Mouse (Mus musculus) midbrain, embryonic 14.5 days (tissue): ENCODE data around the gene Optn. TPM values are rescaled to one million over a fixed set of nuclear protein-coding genes. Genes with fewer than 3 reads are reported as not detected.

Experiments
- ATAC-seq: fragments of 200-750 bp; cut with Nextera tagmentation; 2 replicates; pipeline ENCODE4 v1.8.0; 2017; ENCODE audit warnings: moderate number of reproducible peaks, moderate library complexity; ENCODE audit not compliant: low FRiP score, low TSS enrichment
- DNase-seq: peaks from one replicate; pipeline ENCODE4 v3.0.0-alpha.2; 2015
- H3K27ac ChIP-seq: fragments of 300-500 bp; sonication (generic); replicated peaks from 2 replicates; pipeline ENCODE4 v1.5.1; 2014; ENCODE audit warnings: mild to moderate bottlenecking, low read depth, low read length, moderate library complexity
- H3K27me3 ChIP-seq: fragments of 300-500 bp; sonication (generic); 2 replicates; pipeline ENCODE4 v1.6.1; 2014; ENCODE audit warnings: low read length, control low read depth, mixed read lengths; ENCODE audit not compliant: control insufficient read depth, insufficient read depth
- H3K36me3 ChIP-seq: fragments of 300-500 bp; sonication (generic); 2 replicates; pipeline ENCODE4 v1.6.1; 2014; ENCODE audit warnings: low read length, control low read depth; ENCODE audit not compliant: control insufficient read depth, insufficient read depth
- H3K4me1 ChIP-seq: fragments of 300-500 bp; sonication (generic); 2 replicates; pipeline ENCODE4 v1.6.1; 2014; ENCODE audit warnings: mild to moderate bottlenecking, antibody characterized with exemption, low read length, control low read depth; ENCODE audit not compliant: control insufficient read depth, insufficient read depth
- H3K4me2 ChIP-seq: fragments of 300-500 bp; sonication (generic); 2 replicates; pipeline ENCODE4 v1.6.1; 2014; ENCODE audit warnings: mild to moderate bottlenecking, low read length, moderate library complexity
- H3K4me3 ChIP-seq: fragments of 300-500 bp; sonication (generic); replicated peaks from 2 replicates; pipeline ENCODE4 v1.5.1; 2014; ENCODE audit warnings: low read depth, low read length
- H3K9ac ChIP-seq: fragments of 300-500 bp; sonication (generic); replicated peaks from 2 replicates; pipeline ENCODE4 v1.6.1; 2014; ENCODE audit warnings: mild to moderate bottlenecking, low read length, moderate library complexity
- H3K9me3 ChIP-seq: fragments of 300-500 bp; sonication (generic); 2 replicates; pipeline ENCODE4 v1.6.1; 2016; ENCODE audit warnings: low read length, control low read depth, mixed read lengths; ENCODE audit not compliant: control insufficient read depth
- WGBS: fragments of 180-500 bp; shearing (Covaris S2); extraction: QIAGEN DNeasy Blood & Tissue Kit; methylation state at CpG from one replicate; pipeline ENCODE4 v1.1.7; 2014; 5-methylcytosine and 5-hydroxymethylcytosine counted together
- polyA plus RNA-seq: library from polyadenylated mRNA; unstranded; fragments of >200 nt; fragmentation: Nextera tagmentation; extraction: Ambion mirVana; gene quantifications from 2 replicates; pipeline ENCODE4 v1.2.1, GENCODE M21; 2014

Gene Optn
- polyA plus RNA-seq, 1 experiment from 2014 or later = 13.6 TPM

- H3K9ac ChIP-seq = no peak overlapping the region
- WGBS = 41% methylated on average over 5 of the region's 5 CpGs
- no peak overlapping the region for H3K4me2 ChIP-seq
- H3K4me3 ChIP-seq = no peak overlapping the region
- no peaks in the 10 kb centered on the region for H3K9me3 ChIP-seq
- no peak for ATAC-seq
- no peaks in the 10 kb centered on the region for H3K36me3 ChIP-seq
- peak; percentile 41 for DNase-seq
- H3K27ac ChIP-seq = no peak overlapping the region
- no peaks in the 10 kb centered on the region for H3K4me1 ChIP-seq
- no peaks in the 10 kb centered on the region for H3K27me3 ChIP-seq
Observed at GRCm38 (mm10) chr2:5038320-5038719, 25.5 kb downstream of the Optn start.

DNA sequence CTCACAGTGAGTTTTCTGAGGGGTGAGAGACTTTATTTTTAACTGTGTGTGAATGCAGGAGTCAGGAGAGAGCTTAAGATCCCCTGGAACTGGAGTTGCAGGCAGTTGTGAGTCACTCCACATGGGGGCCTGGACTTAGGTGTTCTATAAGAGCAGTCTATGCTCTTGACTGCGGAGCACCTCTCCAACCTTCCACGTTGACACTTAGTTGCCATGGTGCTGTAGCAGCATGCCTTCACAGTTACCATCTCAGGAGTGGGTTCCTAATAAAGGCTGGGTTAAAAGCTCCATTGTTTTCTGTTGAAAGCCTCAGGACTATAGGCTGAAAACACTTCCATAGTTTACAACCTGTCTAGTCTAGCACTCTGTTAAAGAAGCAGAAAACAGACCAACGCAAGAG, 26.5 kb downstream of the Optn start:
- H3K9me3 ChIP-seq = no peaks in the 10 kb centered on the region
- no peak overlapping the region for H3K4me3 ChIP-seq
- H3K27me3 ChIP-seq = no peaks in the 10 kb centered on the region
- H3K4me1 ChIP-seq = no peaks in the 10 kb centered on the region
- ATAC-seq = no peak
- H3K27ac ChIP-seq = no peak overlapping the region
- DNase-seq = no peak
- 39% methylated on average over 3 of the region's 3 CpGs for WGBS
- no peaks in the 10 kb centered on the region for H3K36me3 ChIP-seq
- no peak overlapping the region for H3K9ac ChIP-seq
- H3K4me2 ChIP-seq = no peak overlapping the region

GRCm38 (mm10) chr2:5036411-5037076, 27.3 kb downstream of the Optn start:
- 73% methylated on average over 10 of the region's 10 CpGs for whole genome bisulfite sequencing
- no peaks in the 10 kb centered on the region for H3K36me3 ChIP-seq
- H3K4me1 ChIP-seq = no peaks in the 10 kb centered on the region
- H3K4me2 ChIP-seq = no peak overlapping the region
- DNase-seq = no peak
- no peaks in the 10 kb centered on the region for H3K27me3 ChIP-seq
- no peak for ATAC-seq
- no peak overlapping the region for H3K4me3 ChIP-seq
- H3K9me3 ChIP-seq = no peaks in the 10 kb centered on the region
- H3K27ac ChIP-seq = no peak overlapping the region
- H3K9ac ChIP-seq = no peak overlapping the region

GRCm38 (mm10) chr2:5035241-5035640, 28.6 kb downstream of the Optn start:
- no peak overlapping the region for H3K9ac ChIP-seq
- H3K27me3 ChIP-seq = no peaks in the 10 kb centered on the region
- no peak overlapping the region for H3K4me3 ChIP-seq
- no peaks in the 10 kb centered on the region for H3K36me3 ChIP-seq
- DNase-seq (no peak), ATAC-seq (no peak)
- no peak overlapping the region for H3K27ac ChIP-seq
- no peaks in the 10 kb centered on the region for H3K9me3 ChIP-seq
- WGBS = 84% methylated on average over 9 of the region's 9 CpGs
- H3K4me2 ChIP-seq = no peak overlapping the region
- H3K4me1 ChIP-seq = no peaks in the 10 kb centered on the region

DNA sequence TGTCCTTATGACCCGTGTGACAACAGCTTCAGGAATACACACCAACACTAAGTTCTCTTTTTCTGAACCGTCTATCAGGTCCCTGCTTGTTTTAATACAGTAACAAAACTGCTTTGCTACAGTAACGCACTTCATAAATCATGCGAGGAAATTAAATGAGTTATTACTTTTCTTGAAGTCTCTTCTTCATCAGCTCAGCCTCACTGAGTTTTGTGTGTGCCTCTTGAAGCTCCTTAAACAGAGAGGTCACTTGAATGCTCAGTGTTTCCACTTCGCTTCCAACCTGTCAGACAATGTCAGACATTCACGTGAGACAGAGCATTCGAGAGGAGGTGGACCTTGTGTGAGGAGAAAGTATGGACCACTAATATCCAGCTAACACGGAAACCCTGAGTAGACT, 29.1 kb downstream of the Optn start:
- H3K27me3 ChIP-seq = no peaks in the 10 kb centered on the region
- no peak overlapping the region for H3K4me3 ChIP-seq
- ATAC-seq (no peak), DNase-seq (no peak)
- H3K36me3 ChIP-seq = no peaks in the 10 kb centered on the region
- no peaks in the 10 kb centered on the region for H3K4me1 ChIP-seq
- H3K27ac ChIP-seq = no peak overlapping the region
- H3K9ac ChIP-seq = no peak overlapping the region
- 87% methylated on average over 8 of the region's 8 CpGs for WGBS
- no peak overlapping the region for H3K4me2 ChIP-seq
- no peaks in the 10 kb centered on the region for H3K9me3 ChIP-seq

- WGBS = 72% methylated on average over 14 of the region's 15 CpGs
- Histone ChIP-seq H3K9ac (no peak overlapping the region), H3K27me3 (no peaks in the 10 kb centered on the region), H3K9me3 (no peaks in the 10 kb centered on the region), H3K4me3 (no peak overlapping the region), H3K27ac (no peak overlapping the region), H3K4me1 (no peaks in the 10 kb centered on the region), H3K36me3 (no peaks in the 10 kb centered on the region), H3K4me2 (no peak overlapping the region)
- DNase-seq = no peak
- ATAC-seq = no peak
Observed at GRCm38 (mm10) chr2:5033546-5034420, 30.1 kb downstream of the Optn start.

DNA sequence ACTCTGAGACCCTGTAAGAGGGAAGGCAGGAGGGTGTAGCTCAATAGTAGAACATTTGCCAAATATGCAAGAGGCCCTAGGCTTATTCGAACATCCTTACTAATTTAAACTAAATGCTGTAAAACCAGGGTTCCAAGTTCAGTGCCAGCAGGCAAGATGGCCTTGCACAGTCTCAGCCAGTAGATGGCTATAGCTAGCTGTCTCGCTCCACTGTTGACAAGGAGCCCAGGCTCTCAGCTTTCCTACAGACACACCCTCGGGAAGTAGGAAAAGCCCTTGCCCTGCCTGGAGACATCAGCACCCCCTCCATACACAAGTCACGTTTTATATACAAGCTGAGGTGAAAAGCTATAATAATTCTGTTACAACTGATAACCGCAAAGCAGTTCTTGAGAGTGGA, 31.2 kb downstream of the Optn start:
- H3K36me3 ChIP-seq = no peaks in the 10 kb centered on the region
- DNase-seq = no peak
- no peak overlapping the region for H3K9ac ChIP-seq
- no peak overlapping the region for H3K4me2 ChIP-seq
- no peak overlapping the region for H3K27ac ChIP-seq
- H3K4me3 ChIP-seq = no peak overlapping the region
- H3K27me3 ChIP-seq = no peaks in the 10 kb centered on the region
- 79% methylated on average over 5 of the region's 5 CpGs for WGBS
- no peaks in the 10 kb centered on the region for H3K4me1 ChIP-seq
- ATAC-seq = no peak
- no peaks in the 10 kb centered on the region for H3K9me3 ChIP-seq

GRCm38 (mm10) chr2:5031215-5031614, 32.6 kb downstream of the Optn start:
- no peak for DNase-seq
- H3K9me3 ChIP-seq = no peaks in the 10 kb centered on the region
- no peak overlapping the region for H3K4me2 ChIP-seq
- no peak overlapping the region for H3K27ac ChIP-seq
- H3K4me3 ChIP-seq = no peak overlapping the region
- H3K4me1 ChIP-seq = no peaks in the 10 kb centered on the region
- WGBS = 84% methylated on average over 7 of the region's 7 CpGs
- H3K27me3 ChIP-seq = no peaks in the 10 kb centered on the region
- no peaks in the 10 kb centered on the region for H3K36me3 ChIP-seq
- no peak for ATAC-seq
- H3K9ac ChIP-seq = no peak overlapping the region

- H3K9me3 ChIP-seq = no peaks in the 10 kb centered on the region
- H3K4me2 ChIP-seq = no peak overlapping the region
- H3K4me1 ChIP-seq = no peaks in the 10 kb centered on the region
- ATAC-seq (no peak), DNase-seq (no peak)
- no peak overlapping the region for H3K9ac ChIP-seq
- no peak overlapping the region for H3K27ac ChIP-seq
- 85% methylated on average over 4 of the region's 4 CpGs for WGBS
- H3K27me3 ChIP-seq = no peaks in the 10 kb centered on the region
- no peak overlapping the region for H3K4me3 ChIP-seq
- no peaks in the 10 kb centered on the region for H3K36me3 ChIP-seq
Observed at GRCm38 (mm10) chr2:5029808-5030207, 34.0 kb downstream of the Optn start.
